Mouse (Mus musculus): ENCODE results near the gene Kctd20. TPM values are rescaled to one million over a fixed set of nuclear protein-coding genes. Genes with fewer than 3 reads are reported as not detected.

The Kctd20 gene
- polyA plus RNA-seq, 1 experiment = 77.9 TPM

GRCm38 (mm10) chr17:28947011-28947939 lies 4.5 kb upstream of the Kctd20 start:
- Histone ChIP-seq H3K36me3 (ENCODE audit: control insufficient read depth, insufficient read depth, low read length, poor library complexity, severe bottlenecking) (no peaks in the 10 kb centered on the region), H3K27me3 (ENCODE audit: control insufficient read depth, insufficient read depth, low read length, poor library complexity, severe bottlenecking) (no peaks in the 10 kb centered on the region)
- TF ChIP-seq CTCF (IDR thresholded peaks at IDR 0.05; ENCODE audit: low read depth, low read length) (peak; percentile 37), EP300 (IDR thresholded peaks at IDR 0.05; ENCODE audit: insufficient read depth, low read depth, low read length) (no peak)

DNA sequence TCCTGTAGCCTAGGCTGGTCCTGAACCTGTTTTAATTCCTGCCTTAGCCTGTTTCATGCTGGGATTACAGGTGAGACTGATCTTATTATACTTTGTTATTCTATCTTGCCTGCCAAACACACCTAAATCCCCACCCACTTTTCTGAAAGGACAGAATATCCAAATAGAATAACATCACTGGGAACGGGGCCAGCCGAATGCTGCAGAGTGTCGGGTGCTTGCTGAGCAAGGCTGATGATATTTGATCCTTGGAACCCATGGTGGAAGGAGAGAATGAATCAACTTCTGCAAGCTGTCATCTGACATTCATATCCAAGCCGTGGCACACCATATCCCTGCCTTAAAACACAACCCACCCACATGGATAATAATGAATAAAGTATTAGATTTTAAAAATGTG lies 3.1 kb upstream of the Kctd20 start:
- TF ChIP-seq CTCF (IDR thresholded peaks at IDR 0.05; ENCODE audit: low read depth, low read length) (no peak), POLR2A (IDR thresholded peaks at IDR 0.05; ENCODE audit: insufficient read depth, low read length) (no peak), EP300 (IDR thresholded peaks at IDR 0.05; ENCODE audit: insufficient read depth, low read depth, low read length) (no peak)
- Histone ChIP-seq H3K27me3 (ENCODE audit: control insufficient read depth, insufficient read depth, low read length, poor library complexity, severe bottlenecking) (no peaks in the 10 kb centered on the region), H3K9ac (ENCODE audit: low read depth, poor library complexity, severe bottlenecking) (no peak overlapping the region), H3K9me3 (replicated peaks; ENCODE audit: control insufficient read depth, insufficient read depth, low read length, poor library complexity, severe bottlenecking) (no peaks in the 10 kb centered on the region), H3K36me3 (ENCODE audit: control insufficient read depth, insufficient read depth, low read length, poor library complexity, severe bottlenecking) (no peaks in the 10 kb centered on the region), H3K27ac (ENCODE audit: insufficient read depth, low read length) (no peak overlapping the region), H3K4me3 (ENCODE audit: low read depth, low read length) (no peak overlapping the region), H3K4me1 (ENCODE audit: control insufficient read depth, insufficient read depth, low read length) (no peaks in the 10 kb centered on the region)

More at GRCm38 (mm10) chr17:28947011-28947939, 4.5 kb upstream of the Kctd20 start:
- Histone ChIP-seq H3K4me1 (ENCODE audit: control insufficient read depth, insufficient read depth, low read length) (no peaks in the 10 kb centered on the region), H3K4me3 (ENCODE audit: low read depth, low read length) (no peak overlapping the region), H3K27ac (ENCODE audit: insufficient read depth, low read length) (no peak overlapping the region), H3K9me3 (replicated peaks; ENCODE audit: control insufficient read depth, insufficient read depth, low read length, poor library complexity, severe bottlenecking) (no peaks in the 10 kb centered on the region), H3K9ac (ENCODE audit: low read depth, poor library complexity, severe bottlenecking) (no peak overlapping the region)

DNA sequence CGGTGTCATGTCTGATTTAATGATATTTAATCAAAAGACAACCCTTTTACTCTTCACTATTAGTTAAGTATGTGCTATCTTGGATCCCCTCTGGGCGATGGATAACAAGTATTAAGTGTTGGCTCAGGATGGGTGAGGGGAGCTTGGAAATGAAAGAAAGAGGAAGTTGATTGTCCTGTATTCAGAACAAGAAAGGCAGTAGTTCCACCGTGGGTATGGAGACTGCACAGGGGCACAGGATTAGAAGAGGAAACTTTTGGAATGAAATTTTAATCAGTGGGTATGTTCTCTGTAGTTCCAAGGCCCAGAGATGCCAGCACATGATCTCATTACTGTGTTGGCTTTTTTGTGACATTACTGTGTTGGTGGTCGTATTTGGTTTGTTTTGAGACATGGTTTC lies 999 bp upstream of the Kctd20 start:
- Histone ChIP-seq H3K27ac (ENCODE audit: insufficient read depth, low read length) (peak overlapping the region; percentile 45; the same call in 1 of the 2 replicates), H3K4me1 (ENCODE audit: control insufficient read depth, insufficient read depth, low read length) (peaks cover 2% of the 10 kb centered on the region), H3K9ac (ENCODE audit: low read depth, poor library complexity, severe bottlenecking) (peak overlapping the region; percentile 95; the same call in 1 of the 2 replicates), H3K4me3 (ENCODE audit: low read depth, low read length) (no peak overlapping the region), H3K9me3 (replicated peaks; ENCODE audit: control insufficient read depth, insufficient read depth, low read length, poor library complexity, severe bottlenecking) (no peaks in the 10 kb centered on the region), H3K36me3 (ENCODE audit: control insufficient read depth, insufficient read depth, low read length, poor library complexity, severe bottlenecking) (no peaks in the 10 kb centered on the region), H3K27me3 (ENCODE audit: control insufficient read depth, insufficient read depth, low read length, poor library complexity, severe bottlenecking) (no peaks in the 10 kb centered on the region)
- TF ChIP-seq POLR2A (IDR thresholded peaks at IDR 0.05; ENCODE audit: insufficient read depth, low read length) (no peak), CTCF (IDR thresholded peaks at IDR 0.05; ENCODE audit: low read depth, low read length) (no peak), EP300 (IDR thresholded peaks at IDR 0.05; ENCODE audit: insufficient read depth, low read depth, low read length) (no peak)

DNA sequence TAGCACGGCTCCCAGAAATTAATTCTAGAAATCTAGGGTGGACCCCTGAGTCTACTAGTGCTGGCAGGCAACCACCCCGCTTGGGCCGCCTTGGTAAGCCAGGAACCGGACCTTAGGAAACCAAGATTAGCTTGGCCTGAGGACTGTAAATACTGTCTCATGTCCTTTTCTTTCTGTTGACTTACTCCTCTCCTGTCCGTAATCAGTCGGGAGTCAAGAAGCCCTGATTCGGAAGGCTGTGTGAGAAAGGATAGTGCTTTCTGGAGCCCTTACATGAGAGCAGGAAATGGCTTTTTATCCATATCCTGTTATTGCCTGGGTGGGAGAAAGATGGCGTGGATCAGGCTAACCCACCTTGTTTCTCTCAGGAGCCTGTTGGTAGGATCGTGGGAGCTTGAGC lies 1.5 kb downstream of the Kctd20 start:
- Histone ChIP-seq H3K4me3 (ENCODE audit: low read depth, low read length) (peak overlapping the region; percentile 84), H3K9ac (ENCODE audit: low read depth, poor library complexity, severe bottlenecking) (peak overlapping the region; percentile 95), H3K9me3 (replicated peaks; ENCODE audit: control insufficient read depth, insufficient read depth, low read length, poor library complexity, severe bottlenecking) (no peaks in the 10 kb centered on the region), H3K4me1 (ENCODE audit: control insufficient read depth, insufficient read depth, low read length) (peaks cover 2% of the 10 kb centered on the region), H3K27ac (ENCODE audit: insufficient read depth, low read length) (no peak overlapping the region), H3K27me3 (ENCODE audit: control insufficient read depth, insufficient read depth, low read length, poor library complexity, severe bottlenecking) (no peaks in the 10 kb centered on the region), H3K36me3 (ENCODE audit: control insufficient read depth, insufficient read depth, low read length, poor library complexity, severe bottlenecking) (no peaks in the 10 kb centered on the region)
- TF ChIP-seq CTCF (IDR thresholded peaks at IDR 0.05; ENCODE audit: low read depth, low read length) (no peak), EP300 (IDR thresholded peaks at IDR 0.05; ENCODE audit: insufficient read depth, low read depth, low read length) (no peak)

GRCm38 (mm10) chr17:28954416-28954815 lies 2.7 kb downstream of the Kctd20 start:
- Histone ChIP-seq H3K4me3 (ENCODE audit: low read depth, low read length) (peak overlapping the region; percentile 27; the same call in 1 of the 2 replicates), H3K27me3 (ENCODE audit: control insufficient read depth, insufficient read depth, low read length, poor library complexity, severe bottlenecking) (no peaks in the 10 kb centered on the region), H3K9ac (ENCODE audit: low read depth, poor library complexity, severe bottlenecking) (0 out of 2 replicates have a peak overlapping the region, but pooled peaks have one; percentile 95), H3K4me1 (ENCODE audit: control insufficient read depth, insufficient read depth, low read length) (peaks cover 2% of the 10 kb centered on the region), H3K27ac (ENCODE audit: insufficient read depth, low read length) (no peak overlapping the region), H3K36me3 (ENCODE audit: control insufficient read depth, insufficient read depth, low read length, poor library complexity, severe bottlenecking) (no peaks in the 10 kb centered on the region), H3K9me3 (replicated peaks; ENCODE audit: control insufficient read depth, insufficient read depth, low read length, poor library complexity, severe bottlenecking) (no peaks in the 10 kb centered on the region)
- no peak for TF ChIP-seq EP300 (IDR thresholded peaks at IDR 0.05; ENCODE audit: insufficient read depth, low read depth, low read length)

GRCm38 (mm10) chr17:28960597-28960996 lies 8.8 kb downstream of the Kctd20 start:
- TF ChIP-seq POLR2A (IDR thresholded peaks at IDR 0.05; ENCODE audit: insufficient read depth, low read length) (no peak), CTCF (IDR thresholded peaks at IDR 0.05; ENCODE audit: low read depth, low read length) (no peak), EP300 (IDR thresholded peaks at IDR 0.05; ENCODE audit: insufficient read depth, low read depth, low read length) (no peak)
- H3K9ac ChIP-seq (ENCODE audit: low read depth, poor library complexity, severe bottlenecking) = no peak overlapping the region
- peaks cover 22% of the 10 kb centered on the region for H3K36me3 ChIP-seq (ENCODE audit: control insufficient read depth, insufficient read depth, low read length, poor library complexity, severe bottlenecking)

More at GRCm38 (mm10) chr17:28960597-28960996, 8.8 kb downstream of the Kctd20 start:
- H3K9me3 ChIP-seq (replicated peaks; ENCODE audit: control insufficient read depth, insufficient read depth, low read length, poor library complexity, severe bottlenecking) = no peaks in the 10 kb centered on the region
- no peak overlapping the region for H3K4me3 ChIP-seq (ENCODE audit: low read depth, low read length)
- no peaks in the 10 kb centered on the region for H3K27me3 ChIP-seq (ENCODE audit: control insufficient read depth, insufficient read depth, low read length, poor library complexity, severe bottlenecking)
- no peak overlapping the region for H3K27ac ChIP-seq (ENCODE audit: insufficient read depth, low read length)
- no peaks in the 10 kb centered on the region for H3K4me1 ChIP-seq (ENCODE audit: control insufficient read depth, insufficient read depth, low read length)

Data from ES-Bruce4 (cell line).